Mouse (Mus musculus): Measurements from ENCODE around the gene Pcsk5. TPM values are rescaled to one million over a fixed set of nuclear protein-coding genes. Genes with fewer than 3 reads are reported as not detected.

The Pcsk5 gene
- polyA plus RNA-seq, 1 experiment from 2014 or later = 21.1 TPM

DNA sequence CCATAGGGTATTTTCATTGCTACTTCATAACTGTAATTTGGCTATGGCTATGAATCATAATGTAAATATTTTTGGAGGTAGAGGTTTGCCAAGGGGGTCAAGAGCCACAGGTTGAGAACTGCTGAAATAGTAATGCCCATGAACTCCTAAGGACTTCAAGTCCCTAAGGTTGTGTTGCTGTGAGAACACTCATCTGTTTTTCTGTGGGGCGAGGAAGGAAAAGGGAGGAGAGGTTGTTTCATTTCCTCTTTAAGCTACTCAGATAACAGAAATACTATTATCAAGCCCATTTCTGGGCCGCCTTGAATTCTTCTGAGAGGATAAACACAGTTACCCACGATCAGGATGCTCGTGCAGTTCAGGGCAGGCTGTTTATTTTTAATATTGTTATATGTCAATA lies 440.6 kb downstream of the Pcsk5 start:
- peaks cover 27% of the 10 kb centered on the region for H3K36me3 ChIP-seq (ENCODE audit: control insufficient read depth, insufficient read depth)
- no peaks in the 10 kb centered on the region for H3K27me3 ChIP-seq (replicated peaks; ENCODE audit: control insufficient read depth, insufficient read depth, low read length)
- H3K4me1 ChIP-seq (replicated peaks; ENCODE audit: control insufficient read depth, insufficient read depth, low read length) = peaks cover 4% of the 10 kb centered on the region; the same call in 1 of the 2 replicates
- TF ChIP-seq CTCF (IDR thresholded peaks at IDR 0.05; ENCODE audit: low read depth) = no peak
- no peaks in the 10 kb centered on the region for H3K9me3 ChIP-seq (ENCODE audit: control insufficient read depth)
- H3K9ac ChIP-seq (ENCODE audit: low read depth, low read length) = no peak overlapping the region
- H3K4me3 ChIP-seq (ENCODE audit: low read depth, low read length) = no peak overlapping the region
- ATAC-seq = no peak
- no peak overlapping the region; the same call in 1 of the 2 replicates for H3K27ac ChIP-seq (ENCODE audit: low read depth, low read length)
- WGBS = 74% methylated on average over 4 of the region's 4 CpGs
- H3K4me2 ChIP-seq (replicated peaks; ENCODE audit: low read depth) = peak overlapping the region; percentile 71; the same call in 1 of the 2 replicates

DNA sequence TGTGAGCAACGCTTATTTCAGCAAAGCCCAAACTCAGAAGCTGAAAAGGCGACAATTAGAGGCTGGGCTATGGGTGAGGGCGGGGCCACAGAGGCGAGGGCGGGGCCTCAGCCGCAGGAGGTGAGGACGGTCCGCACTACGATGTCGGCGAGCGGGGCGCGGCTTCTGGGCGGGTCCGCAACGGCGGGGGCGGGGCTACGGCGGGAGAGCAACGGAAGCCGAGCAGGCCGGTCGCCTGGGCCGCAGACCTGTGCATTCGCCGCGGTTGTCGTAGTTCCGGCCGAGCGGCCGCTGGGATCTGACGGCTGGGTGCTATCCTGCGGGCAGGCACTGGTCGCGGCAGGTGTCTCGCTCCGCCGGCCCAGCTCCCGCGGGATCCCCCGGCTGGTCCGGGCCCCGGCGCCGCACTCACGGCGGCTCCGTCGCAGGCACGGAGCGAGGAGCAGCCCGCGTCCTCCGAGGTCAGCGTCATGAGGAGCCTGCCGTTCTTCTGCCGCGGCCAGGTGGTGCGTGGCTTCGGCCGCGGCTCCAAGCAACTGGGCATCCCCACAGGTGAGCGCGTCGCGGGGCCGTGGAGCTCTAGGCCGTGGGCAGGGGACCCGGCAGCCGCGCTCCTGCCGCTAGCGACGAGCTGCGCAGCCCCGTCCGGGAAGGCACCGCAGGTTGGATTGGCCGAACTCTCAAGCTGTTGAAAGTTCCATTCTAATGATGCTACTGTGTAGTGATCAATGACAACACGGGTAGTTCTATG lies 443.4 kb downstream of the Pcsk5 start, which contains the start of gene Rfk:
Gene Rfk (plus strand): TSS at position 203 of the 751 bp plus-strand sequence.
- H3K4me2 ChIP-seq (replicated peaks; ENCODE audit: low read depth) = peak within 1 kb of the TSS; percentile 71
- peaks cover 11% of the 10 kb centered on the region; the same call in 1 of the 2 replicates for H3K36me3 ChIP-seq (ENCODE audit: control insufficient read depth, insufficient read depth)
- peak within 1 kb of the TSS; percentile 91 for H3K4me3 ChIP-seq (ENCODE audit: low read depth, low read length)
- peak within 1 kb of the TSS; percentile 93 for H3K27ac ChIP-seq (ENCODE audit: low read depth, low read length)
- ATAC-seq = peak; percentile 98
- no peak for TF ChIP-seq CTCF (IDR thresholded peaks at IDR 0.05; ENCODE audit: low read depth)
- under 1% methylated on average over 83 of the region's 83 CpGs for WGBS
- H3K27me3 ChIP-seq (replicated peaks; ENCODE audit: control insufficient read depth, insufficient read depth, low read length) = no peaks in the 10 kb centered on the region
- H3K9ac ChIP-seq (ENCODE audit: low read depth, low read length) = peak within 1 kb of the TSS; percentile 95
- no peaks in the 10 kb centered on the region for H3K9me3 ChIP-seq (ENCODE audit: control insufficient read depth)
- H3K4me1 ChIP-seq (replicated peaks; ENCODE audit: control insufficient read depth, insufficient read depth, low read length) = peaks cover 4% of the 10 kb centered on the region; the same call in 1 of the 2 replicates

DNA sequence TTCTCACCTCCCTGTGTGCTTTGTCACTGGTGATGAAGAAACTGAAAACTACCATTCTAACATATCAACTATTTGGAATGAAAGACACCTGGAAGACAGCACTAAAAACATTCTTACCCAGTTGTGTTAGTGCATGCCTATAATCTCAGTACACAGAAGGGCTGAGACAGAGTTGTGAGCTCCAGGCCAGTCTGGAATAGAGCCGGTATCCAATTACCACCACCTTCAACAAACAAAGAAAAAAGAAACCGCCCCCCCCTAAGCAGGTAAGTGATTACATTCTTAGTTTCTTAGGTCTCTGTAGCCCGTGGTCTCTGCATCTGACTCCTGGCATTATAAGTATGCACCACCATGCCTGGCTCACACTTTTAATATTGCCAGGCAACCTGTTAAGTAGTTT lies 444.6 kb downstream of the Pcsk5 start:
- Histone ChIP-seq H3K27ac (ENCODE audit: low read depth, low read length) (no peak overlapping the region), H3K9ac (ENCODE audit: low read depth, low read length) (no peak overlapping the region), H3K4me3 (ENCODE audit: low read depth, low read length) (peak overlapping the region; percentile 91; the same call in 1 of the 2 replicates), H3K4me1 (replicated peaks; ENCODE audit: control insufficient read depth, insufficient read depth, low read length) (peaks cover 4% of the 10 kb centered on the region; the same call in 1 of the 2 replicates), H3K9me3 (ENCODE audit: control insufficient read depth) (no peaks in the 10 kb centered on the region), H3K36me3 (ENCODE audit: control insufficient read depth, insufficient read depth) (0 out of 2 replicates have a peak, but pooled peaks cover 3% of the 10 kb centered on the region), H3K27me3 (replicated peaks; ENCODE audit: control insufficient read depth, insufficient read depth, low read length) (no peaks in the 10 kb centered on the region), H3K4me2 (replicated peaks; ENCODE audit: low read depth) (peak overlapping the region; percentile 71)
- 3% methylated on average over 3 of the region's 3 CpGs for WGBS
- TF ChIP-seq CTCF (IDR thresholded peaks at IDR 0.05; ENCODE audit: low read depth) = no peak
- ATAC-seq = no peak

GRCm38 (mm10) chr19:17388404-17388803 lies 449.0 kb downstream of the Pcsk5 start:
- ATAC-seq = peak; percentile 35; the same call in 1 of the 2 replicates
- Histone ChIP-seq H3K36me3 (ENCODE audit: control insufficient read depth, insufficient read depth) (no peaks in the 10 kb centered on the region), H3K4me1 (replicated peaks; ENCODE audit: control insufficient read depth, insufficient read depth, low read length) (no peaks in the 10 kb centered on the region), H3K9me3 (ENCODE audit: control insufficient read depth) (no peaks in the 10 kb centered on the region), H3K4me2 (replicated peaks; ENCODE audit: low read depth) (no peak overlapping the region), H3K27ac (ENCODE audit: low read depth, low read length) (no peak overlapping the region), H3K4me3 (ENCODE audit: low read depth, low read length) (no peak overlapping the region), H3K9ac (ENCODE audit: low read depth, low read length) (no peak overlapping the region), H3K27me3 (replicated peaks; ENCODE audit: control insufficient read depth, insufficient read depth, low read length) (no peaks in the 10 kb centered on the region)
- WGBS = 5% methylated on average over 2 of the region's 2 CpGs
- peak; percentile 74 for TF ChIP-seq CTCF (IDR thresholded peaks at IDR 0.05; ENCODE audit: low read depth)

DNA sequence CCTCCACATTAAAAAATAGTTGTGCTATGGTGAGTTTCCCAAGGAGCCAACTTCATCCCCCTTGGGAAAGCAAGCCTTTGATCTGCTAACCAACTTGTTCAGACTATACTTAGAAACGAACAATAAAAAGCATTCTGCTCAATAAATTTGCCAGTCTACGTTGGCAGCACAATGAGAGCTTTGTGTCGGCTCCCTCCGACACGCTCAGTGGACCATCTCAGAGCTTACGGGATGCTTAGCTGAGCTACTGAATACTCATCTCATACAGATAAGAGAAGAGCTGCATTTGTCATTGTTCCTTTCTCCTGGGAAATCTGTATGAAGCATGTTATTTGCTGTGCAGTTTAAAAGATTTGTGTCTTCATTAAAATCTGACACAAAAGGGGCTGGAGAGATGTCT lies 451.0 kb downstream of the Pcsk5 start:
- no peak for TF ChIP-seq CTCF (IDR thresholded peaks at IDR 0.05; ENCODE audit: low read depth)
- 76% methylated on average over 6 of the region's 6 CpGs for WGBS
- H3K9me3 ChIP-seq (ENCODE audit: control insufficient read depth) = no peaks in the 10 kb centered on the region
- no peaks in the 10 kb centered on the region for H3K27me3 ChIP-seq (replicated peaks; ENCODE audit: control insufficient read depth, insufficient read depth, low read length)
- H3K36me3 ChIP-seq (ENCODE audit: control insufficient read depth, insufficient read depth) = no peaks in the 10 kb centered on the region
- no peak for ATAC-seq
- no peak overlapping the region for H3K27ac ChIP-seq (ENCODE audit: low read depth, low read length)
- H3K9ac ChIP-seq (ENCODE audit: low read depth, low read length) = no peak overlapping the region
- H3K4me2 ChIP-seq (replicated peaks; ENCODE audit: low read depth) = no peak overlapping the region
- no peaks in the 10 kb centered on the region for H3K4me1 ChIP-seq (replicated peaks; ENCODE audit: control insufficient read depth, insufficient read depth, low read length)
- H3K4me3 ChIP-seq (ENCODE audit: low read depth, low read length) = no peak overlapping the region

GRCm38 (mm10) chr19:17385426-17385825 lies 452.0 kb downstream of the Pcsk5 start:
- WGBS = 26% methylated on average over 1 of the region's 1 CpGs
- Histone ChIP-seq H3K4me1 (replicated peaks; ENCODE audit: control insufficient read depth, insufficient read depth, low read length) (no peaks in the 10 kb centered on the region), H3K4me2 (replicated peaks; ENCODE audit: low read depth) (no peak overlapping the region), H3K9me3 (ENCODE audit: control insufficient read depth) (no peaks in the 10 kb centered on the region), H3K4me3 (ENCODE audit: low read depth, low read length) (no peak overlapping the region), H3K27ac (ENCODE audit: low read depth, low read length) (no peak overlapping the region), H3K27me3 (replicated peaks; ENCODE audit: control insufficient read depth, insufficient read depth, low read length) (no peaks in the 10 kb centered on the region), H3K9ac (ENCODE audit: low read depth, low read length) (no peak overlapping the region), H3K36me3 (ENCODE audit: control insufficient read depth, insufficient read depth) (no peaks in the 10 kb centered on the region)
- no peak for TF ChIP-seq CTCF (IDR thresholded peaks at IDR 0.05; ENCODE audit: low read depth)
- ATAC-seq = no peak

Measured in intestine, postnatal 0 days (tissue).